Mouse (Mus musculus) CH12.LX (cell line): ENCODE measurements around the gene Itgad. TPM values are rescaled to one million over a fixed set of nuclear protein-coding genes. Genes with fewer than 3 reads are reported as not detected.

Experiments used
- DNase-seq: peaks from one replicate; pipeline ENCODE4 v3.0.0-alpha.2; 2013; ENCODE audit errors: extremely low read depth
- H3K27ac ChIP-seq: 2 replicates; pipeline ENCODE4 v1.5.1; 2012; ENCODE audit warnings: low read depth, mild to moderate bottlenecking, control low read depth, moderate library complexity; ENCODE audit not compliant: insufficient read depth
- H3K27me3 ChIP-seq: replicated peaks from 2 replicates; pipeline ENCODE3; 2012; ENCODE audit warnings: inconsistent platforms
- H3K36me3 ChIP-seq, 2 experiments: replicated peaks in 1 of 2; 2 replicates each; pipeline versions ENCODE3 to v1.6.1; 2012; ENCODE audit warnings: inconsistent platforms in 1 of 2, low read length in 1 of 2, mild to moderate bottlenecking in 1 of 2, mixed read lengths in 1 of 2, moderate library complexity in 1 of 2; ENCODE audit not compliant: control insufficient read depth in 1 of 2, insufficient read depth in 1 of 2
- H3K4me1 ChIP-seq, 2 experiments: 2 replicates each; pipeline ENCODE4 v1.6.1; 2012; ENCODE audit warnings: inconsistent platforms in 1 of 2, moderate library complexity in 1 of 2; ENCODE audit not compliant: insufficient read depth in 2 of 2, control insufficient read depth in 1 of 2
- H3K4me2 ChIP-seq: 2 replicates; pipeline ENCODE4 v1.6.1; 2012; ENCODE audit warnings: low read depth, mild to moderate bottlenecking, control low read depth; ENCODE audit not compliant: poor library complexity, insufficient read depth, severe bottlenecking
- H3K4me3 ChIP-seq, 3 experiments: fragments of 150-350 bp in 1 of 3; sonication (generic) in 1 of 3; replicated peaks in 1 of 3; 2 replicates each; pipeline versions ENCODE3 to v1.5.1; 2011 to 2012; ENCODE audit warnings: low read depth in 2 of 3, low read length in 2 of 3, mild to moderate bottlenecking in 2 of 3, moderate library complexity in 2 of 3, control low read depth in 1 of 3, improper control_type of control experiment in 1 of 3, inconsistent platforms in 1 of 3, mixed read lengths in 1 of 3; ENCODE audit not compliant: poor library complexity in 1 of 3
- H3K79me2 ChIP-seq: replicated peaks from 2 replicates; pipeline ENCODE4 v1.6.1; 2012; ENCODE audit warnings: mild to moderate bottlenecking, moderate library complexity; ENCODE audit not compliant: control insufficient read depth, poor library complexity, insufficient read depth, severe bottlenecking; ENCODE audit errors: extremely low read depth
- H3K9ac ChIP-seq: 2 replicates; pipeline ENCODE4 v1.6.1; 2012; ENCODE audit warnings: low read depth, mild to moderate bottlenecking, control low read depth, moderate library complexity; ENCODE audit not compliant: insufficient read depth
- H3K9me3 ChIP-seq: replicated peaks from 2 replicates; pipeline ENCODE3; 2012; ENCODE audit warnings: low read length, inconsistent platforms, mixed read lengths
- BHLHE40 ChIP-seq: IDR thresholded peaks from 2 replicates; pipeline ENCODE4 v1.6.1; 2011; ENCODE audit warnings: mild to moderate bottlenecking, low read depth, low read length, improper control_type of control experiment
- CHD2 ChIP-seq: IDR thresholded peaks from 2 replicates; pipeline ENCODE4 v1.6.1; 2011; ENCODE audit warnings: low read length, improper control_type of control experiment
- E2F4 ChIP-seq: IDR thresholded peaks from 2 replicates; pipeline ENCODE4 v1.6.1; 2011; ENCODE audit warnings: low read depth, low read length, improper control_type of control experiment; ENCODE audit not compliant: insufficient replicate concordance
- ELF1 ChIP-seq: IDR thresholded peaks from 2 replicates; pipeline ENCODE4 v1.6.1; 2014; ENCODE audit warnings: low read depth, mild to moderate bottlenecking, inconsistent platforms, low read length, improper control_type of control experiment
- HCFC1 ChIP-seq: IDR thresholded peaks from 2 replicates; pipeline ENCODE4 v1.6.1; 2012; ENCODE audit warnings: low read depth, mild to moderate bottlenecking, inconsistent platforms, low read length, improper control_type of control experiment
- JUN ChIP-seq: IDR thresholded peaks from 2 replicates; pipeline ENCODE4 v1.6.1; 2011; ENCODE audit warnings: low read depth, mild to moderate bottlenecking, low read length, improper control_type of control experiment, moderate library complexity; ENCODE audit not compliant: insufficient read depth
- MAFK ChIP-seq: IDR thresholded peaks from 2 replicates; pipeline ENCODE4 v1.6.1; 2011; ENCODE audit warnings: low read length, improper control_type of control experiment; ENCODE audit not compliant: insufficient replicate concordance
- MAZ ChIP-seq: IDR thresholded peaks from 2 replicates; pipeline ENCODE4 v1.6.1; 2012; ENCODE audit warnings: low read depth, mild to moderate bottlenecking, inconsistent platforms, low read length, improper control_type of control experiment, moderate library complexity
- NELFE ChIP-seq: IDR thresholded peaks from 2 replicates; pipeline ENCODE4 v1.6.1; 2011; ENCODE audit warnings: low read depth, low read length, improper control_type of control experiment
- POLR2A ChIP-seq: IDR thresholded peaks from 2 replicates; pipeline ENCODE4 v1.6.1; 2011; ENCODE audit warnings: low read depth, mild to moderate bottlenecking, improper control_type of control experiment, low read length
- RCOR1 ChIP-seq: conservative IDR thresholded peaks from 2 replicates; pipeline ENCODE4 v1.6.1; 2012; ENCODE audit warnings: low read depth, mild to moderate bottlenecking, inconsistent platforms, low read length, improper control_type of control experiment
- SIN3A ChIP-seq: IDR thresholded peaks from 2 replicates; pipeline ENCODE4 v1.6.1; 2012; ENCODE audit warnings: low read length, improper control_type of control experiment, inconsistent platforms
- USF1 ChIP-seq: IDR thresholded peaks from 2 replicates; pipeline ENCODE4 v1.6.1; 2014; ENCODE audit warnings: low read depth, mild to moderate bottlenecking, inconsistent platforms, low read length, improper control_type of control experiment
- ZNF384 ChIP-seq: IDR thresholded peaks from 2 replicates; pipeline ENCODE4 v1.6.1; 2012; ENCODE audit warnings: low read depth, low read length, improper control_type of control experiment, inconsistent platforms
- dilution Hi-C: fragments of 300-500 bp; cut with MboI; formaldehyde crosslinking; loops from 2 replicates; pipeline ENCODE4 v1.14.3; 2020; ENCODE audit warnings: low sequenced_read_pairs; ENCODE audit not compliant: extremely low pct_unique_long_range_greater_than_20kb, extremely low pct_ligation_motif_present
- in situ Hi-C: fragments of 300-500 bp; cut with MboI; formaldehyde crosslinking; loops from 3 replicates; pipeline ENCODE4 v1.14.3; 2019; ENCODE audit warnings: low sequenced_read_pairs, low pct_ligation_motif_present, low pct_unique_long_range_greater_than_20kb, mixed read lengths
- polyA plus RNA-seq: library from polyadenylated mRNA; unstranded; fragments of >175 nt; gene quantifications from 2 replicates; pipeline ENCODE4 v1.2.1, GENCODE M21; 2012; ENCODE audit warnings: low read depth; ENCODE audit not compliant: insufficient read length
- total RNA-seq, 2 experiments: library from RNA; depleted of rRNA; stranded (reverse); fragments of 300-350 nt in 1 of 2; fragments of >200 nt in 1 of 2; gene quantifications; 2 replicates each; pipeline ENCODE4 v1.2.3; 2012 to 2014

Itgad gene
- total and polyA plus RNA-seq, 3 experiments = not detected

GRCm38 (mm10) chr7:128266056-128266455, 111.9 kb downstream of the Itgad start:
- H3K4me3 ChIP-seq = no peak overlapping the region
- H3K9me3 ChIP-seq = no peaks in the 10 kb centered on the region
- peaks cover 0 to 10% of the 10 kb centered on the region in 2 experiments for H3K36me3 ChIP-seq
- H3K79me2 ChIP-seq = no peaks in the 10 kb centered on the region
- no peak overlapping the region for H3K9ac ChIP-seq
- H3K27ac ChIP-seq = no peak overlapping the region
- dilution Hi-C loops = no loop called here
- in situ Hi-C loops = no loop called here
- no peak overlapping the region for H3K4me2 ChIP-seq
- H3K4me1 ChIP-seq = no peaks in the 10 kb centered on the region
- H3K27me3 ChIP-seq = peaks cover 13% of the 10 kb centered on the region
- no peak for DNase-seq
- TF ChIP-seq E2F4 = no peak
- TF ChIP-seq USF1 = no peak

GRCm38 (mm10) chr7:128267391-128267790, 113.2 kb downstream of the Itgad start:
- no peak for TF ChIP-seq POLR2A
- TF ChIP-seq USF1 = no peak
- no peak for TF ChIP-seq JUN
- TF ChIP-seq NELFE = no peak
- TF ChIP-seq MAZ = no peak
- TF ChIP-seq RCOR1 = no peak
- no peak for TF ChIP-seq ZNF384
- no peaks in the 10 kb centered on the region for H3K9me3 ChIP-seq
- no peak overlapping the region for H3K4me3 ChIP-seq
- H3K36me3 ChIP-seq = peaks cover 9 to 24% of the 10 kb centered on the region in 2 experiments
- peaks cover 13% of the 10 kb centered on the region for H3K27me3 ChIP-seq
- no peaks in the 10 kb centered on the region for H3K4me1 ChIP-seq
- H3K4me2 ChIP-seq = no peak overlapping the region
- no peaks in the 10 kb centered on the region for H3K79me2 ChIP-seq
- no peak overlapping the region for H3K27ac ChIP-seq
- no peak for DNase-seq
- no peak overlapping the region for H3K9ac ChIP-seq
- in situ Hi-C loops (no loop called here), dilution Hi-C loops (no loop called here)

GRCm38 (mm10) chr7:128267813-128268212, 113.6 kb downstream of the Itgad start:
- dilution Hi-C loops (no loop called here), in situ Hi-C loops (no loop called here)
- DNase-seq = no peak
- H3K9me3 ChIP-seq = no peaks in the 10 kb centered on the region
- H3K4me2 ChIP-seq = no peak overlapping the region
- no peaks in the 10 kb centered on the region for H3K79me2 ChIP-seq
- H3K4me3 ChIP-seq = no peak overlapping the region
- H3K4me1 ChIP-seq = no peaks in the 10 kb centered on the region
- no peak overlapping the region for H3K9ac ChIP-seq
- peaks cover 13% of the 10 kb centered on the region for H3K27me3 ChIP-seq
- peaks cover 9 to 27% of the 10 kb centered on the region in 2 experiments for H3K36me3 ChIP-seq
- H3K27ac ChIP-seq = no peak overlapping the region
- no peak for TF ChIP-seq MAFK
- no peak for TF ChIP-seq CHD2
- TF ChIP-seq ELF1 = no peak
- TF ChIP-seq BHLHE40 = no peak
- no peak for TF ChIP-seq HCFC1
- no peak for TF ChIP-seq MAZ
- TF ChIP-seq SIN3A = no peak
